Mouse (Mus musculus) midbrain, embryonic 14.5 days (tissue): ENCODE data around the gene Leng8. TPM values are rescaled to one million over a fixed set of nuclear protein-coding genes. Genes with fewer than 3 reads are reported as not detected.

Source experiments
- ATAC-seq: fragments of 200-750 bp; cut with Nextera tagmentation; 2 replicates; pipeline ENCODE4 v1.8.0; 2017; ENCODE audit warnings: moderate number of reproducible peaks, moderate library complexity; ENCODE audit not compliant: low FRiP score, low TSS enrichment
- DNase-seq: peaks from one replicate; pipeline ENCODE4 v3.0.0-alpha.2; 2015
- H3K27ac ChIP-seq: fragments of 300-500 bp; sonication (generic); replicated peaks from 2 replicates; pipeline ENCODE4 v1.5.1; 2014; ENCODE audit warnings: mild to moderate bottlenecking, low read depth, low read length, moderate library complexity
- H3K27me3 ChIP-seq: fragments of 300-500 bp; sonication (generic); 2 replicates; pipeline ENCODE4 v1.6.1; 2014; ENCODE audit warnings: low read length, control low read depth, mixed read lengths; ENCODE audit not compliant: control insufficient read depth, insufficient read depth
- H3K36me3 ChIP-seq: fragments of 300-500 bp; sonication (generic); 2 replicates; pipeline ENCODE4 v1.6.1; 2014; ENCODE audit warnings: low read length, control low read depth; ENCODE audit not compliant: control insufficient read depth, insufficient read depth
- H3K4me1 ChIP-seq: fragments of 300-500 bp; sonication (generic); 2 replicates; pipeline ENCODE4 v1.6.1; 2014; ENCODE audit warnings: mild to moderate bottlenecking, antibody characterized with exemption, low read length, control low read depth; ENCODE audit not compliant: control insufficient read depth, insufficient read depth
- H3K4me2 ChIP-seq: fragments of 300-500 bp; sonication (generic); 2 replicates; pipeline ENCODE4 v1.6.1; 2014; ENCODE audit warnings: mild to moderate bottlenecking, low read length, moderate library complexity
- H3K4me3 ChIP-seq: fragments of 300-500 bp; sonication (generic); replicated peaks from 2 replicates; pipeline ENCODE4 v1.5.1; 2014; ENCODE audit warnings: low read depth, low read length
- H3K9ac ChIP-seq: fragments of 300-500 bp; sonication (generic); replicated peaks from 2 replicates; pipeline ENCODE4 v1.6.1; 2014; ENCODE audit warnings: mild to moderate bottlenecking, low read length, moderate library complexity
- H3K9me3 ChIP-seq: fragments of 300-500 bp; sonication (generic); 2 replicates; pipeline ENCODE4 v1.6.1; 2016; ENCODE audit warnings: low read length, control low read depth, mixed read lengths; ENCODE audit not compliant: control insufficient read depth
- WGBS: fragments of 180-500 bp; shearing (Covaris S2); extraction: QIAGEN DNeasy Blood & Tissue Kit; methylation state at CpG from one replicate; pipeline ENCODE4 v1.1.7; 2014; 5-methylcytosine and 5-hydroxymethylcytosine counted together
- polyA plus RNA-seq: library from polyadenylated mRNA; unstranded; fragments of >200 nt; fragmentation: Nextera tagmentation; extraction: Ambion mirVana; gene quantifications from 2 replicates; pipeline ENCODE4 v1.2.1, GENCODE M21; 2014

The Leng8 gene
- polyA plus RNA-seq, 1 experiment from 2014 or later, result 77.3 TPM

DNA sequence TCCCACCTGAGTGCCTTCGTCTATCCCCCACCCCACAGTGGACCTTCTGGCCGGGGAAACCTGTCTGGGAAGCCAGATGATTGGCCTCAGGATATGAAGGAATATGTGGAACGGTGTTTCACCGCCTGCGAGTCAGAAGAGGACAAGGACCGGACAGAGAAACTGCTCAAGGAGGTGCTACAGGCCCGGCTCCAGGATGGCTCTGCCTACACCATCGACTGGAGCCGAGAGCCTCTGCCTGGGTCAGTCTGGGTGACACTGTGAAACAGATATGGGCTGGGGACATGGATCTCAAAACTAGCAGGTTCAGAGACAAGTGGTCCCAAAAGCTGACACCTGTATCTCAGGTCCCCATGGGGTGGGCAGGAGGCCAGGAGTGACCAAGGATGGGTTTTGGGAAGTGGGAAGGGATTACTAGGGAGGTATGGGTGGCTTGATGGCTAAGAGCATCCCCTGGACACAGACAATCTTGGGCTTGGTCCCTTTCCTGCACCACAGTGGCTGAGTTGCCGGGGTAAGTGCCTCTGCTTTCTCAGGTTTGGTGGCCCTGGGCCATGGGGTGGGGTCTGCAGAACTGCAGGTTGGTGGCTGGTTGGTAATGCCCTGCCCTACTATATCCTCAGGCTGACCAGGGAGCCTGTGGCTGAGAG, 6.1 kb downstream of the Leng8 start:
- DNase-seq (no peak), ATAC-seq (no peak)
- 95% methylated on average over 10 of the region's 10 CpGs for WGBS
- Histone ChIP-seq H3K27me3 (no peaks in the 10 kb centered on the region), H3K4me2 (no peak overlapping the region), H3K4me1 (peaks cover 4% of the 10 kb centered on the region; the same call in 1 of the 2 replicates), H3K4me3 (no peak overlapping the region), H3K9ac (no peak overlapping the region), H3K9me3 (no peaks in the 10 kb centered on the region), H3K36me3 (peaks cover 94% of the 10 kb centered on the region), H3K27ac (no peak overlapping the region)

- WGBS, result 97% methylated on average over 19 of the region's 19 CpGs
- H3K4me2 ChIP-seq, result no peak overlapping the region
- peaks cover 3% of the 10 kb centered on the region for H3K4me1 ChIP-seq
- ATAC-seq, result no peak
- no peaks in the 10 kb centered on the region for H3K9me3 ChIP-seq
- no peak overlapping the region for H3K9ac ChIP-seq
- peaks cover 97% of the 10 kb centered on the region for H3K36me3 ChIP-seq
- H3K4me3 ChIP-seq, result no peak overlapping the region
- H3K27me3 ChIP-seq, result no peaks in the 10 kb centered on the region
- DNase-seq, result no peak
- no peak overlapping the region for H3K27ac ChIP-seq
Measured at GRCm38 (mm10) chr7:4143506-4143905, 6.7 kb downstream of the Leng8 start.

- Histone ChIP-seq H3K9me3 (no peaks in the 10 kb centered on the region), H3K4me3 (no peak overlapping the region), H3K4me2 (no peak overlapping the region), H3K36me3 (peaks cover 92% of the 10 kb centered on the region), H3K4me1 (peaks cover 6% of the 10 kb centered on the region), H3K9ac (no peak overlapping the region), H3K27ac (no peak overlapping the region), H3K27me3 (no peaks in the 10 kb centered on the region)
- ATAC-seq (no peak), DNase-seq (no peak)
- 96% methylated on average over 13 of the region's 13 CpGs for WGBS
Measured at GRCm38 (mm10) chr7:4144046-4144445, 7.2 kb downstream of the Leng8 start.

GRCm38 (mm10) chr7:4144766-4145551, 8.1 kb downstream of the Leng8 start:
- DNase-seq, result no peak
- H3K27ac ChIP-seq, result no peak overlapping the region
- ATAC-seq, result no peak
- WGBS, result 94% methylated on average over 20 of the region's 20 CpGs
- H3K27me3 ChIP-seq, result no peaks in the 10 kb centered on the region
- peaks cover 8% of the 10 kb centered on the region for H3K4me1 ChIP-seq
- H3K9ac ChIP-seq, result no peak overlapping the region
- H3K4me3 ChIP-seq, result no peak overlapping the region
- H3K36me3 ChIP-seq, result peaks cover 83% of the 10 kb centered on the region
- no peak overlapping the region for H3K4me2 ChIP-seq
- no peaks in the 10 kb centered on the region for H3K9me3 ChIP-seq

DNA sequence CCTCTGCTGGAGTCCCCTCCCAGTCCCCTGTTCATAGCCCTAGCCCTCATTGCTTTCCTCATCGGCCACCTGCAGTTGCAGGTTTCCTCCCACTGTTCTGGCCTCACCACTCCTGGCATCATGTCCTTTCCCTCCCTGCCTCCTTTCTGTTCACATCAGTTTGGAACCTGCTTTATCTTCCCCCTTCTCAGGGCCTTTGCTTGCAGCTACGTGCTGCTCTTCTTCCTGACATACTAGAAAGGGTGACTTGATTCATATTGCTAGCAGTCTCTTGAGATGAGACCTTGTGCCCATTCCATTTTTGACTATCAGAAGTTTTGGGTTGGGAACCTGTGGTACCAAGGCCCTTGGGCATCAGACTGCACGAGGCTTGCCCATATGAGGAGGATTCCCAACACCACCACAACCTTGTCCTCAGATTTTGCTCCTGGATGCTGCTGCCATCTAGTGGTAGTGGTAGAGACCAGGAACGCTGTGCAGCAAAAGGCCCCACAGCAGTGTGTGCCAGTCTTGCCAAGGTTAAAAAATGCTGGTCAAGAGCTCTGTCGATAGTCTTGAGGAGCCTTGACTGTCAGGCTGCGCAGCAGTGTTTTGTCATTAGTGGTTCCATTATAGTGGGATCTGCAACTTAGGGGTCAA, 8.8 kb downstream of the Leng8 start:
- peaks cover 5% of the 10 kb centered on the region for H3K27me3 ChIP-seq
- ATAC-seq, result no peak

GRCm38 (mm10) chr7:4146241-4147180, 9.7 kb downstream of the Leng8 start:
- H3K27ac ChIP-seq, result no peak overlapping the region
- no peak overlapping the region for H3K4me2 ChIP-seq
- ATAC-seq (no peak), DNase-seq (no peak)
- no peaks in the 10 kb centered on the region for H3K9me3 ChIP-seq
- 96% methylated on average over 23 of the region's 23 CpGs for whole genome bisulfite sequencing
- H3K27me3 ChIP-seq, result peaks cover 13% of the 10 kb centered on the region
- H3K36me3 ChIP-seq, result peaks cover 68% of the 10 kb centered on the region
- no peak overlapping the region for H3K9ac ChIP-seq
- no peak overlapping the region for H3K4me3 ChIP-seq
- peaks cover 21% of the 10 kb centered on the region for H3K4me1 ChIP-seq

More for the DNA sequence above, 8.8 kb downstream of the Leng8 start:
- H3K9ac ChIP-seq, result no peak overlapping the region
- H3K4me3 ChIP-seq, result no peak overlapping the region
- WGBS, result 71% methylated on average over 6 of the region's 6 CpGs
- peaks cover 16% of the 10 kb centered on the region for H3K4me1 ChIP-seq
- no peak overlapping the region for H3K4me2 ChIP-seq
- H3K36me3 ChIP-seq, result peaks cover 76% of the 10 kb centered on the region
- H3K27ac ChIP-seq, result no peak overlapping the region
- H3K9me3 ChIP-seq, result no peaks in the 10 kb centered on the region
- DNase-seq, result peak; percentile 70

- H3K4me1 ChIP-seq, result peaks cover 22% of the 10 kb centered on the region
- peaks cover 17% of the 10 kb centered on the region for H3K27me3 ChIP-seq
- WGBS, result 91% methylated on average over 20 of the region's 20 CpGs
- H3K4me3 ChIP-seq, result no peak overlapping the region
- peaks cover 59% of the 10 kb centered on the region for H3K36me3 ChIP-seq
- H3K4me2 ChIP-seq, result no peak overlapping the region
- H3K9me3 ChIP-seq, result no peaks in the 10 kb centered on the region
- H3K9ac ChIP-seq, result no peak overlapping the region
- H3K27ac ChIP-seq, result no peak overlapping the region
- ATAC-seq (no peak), DNase-seq (no peak)
Measured at GRCm38 (mm10) chr7:4147371-4147770, 10.5 kb downstream of the Leng8 start.

- no peak for ATAC-seq
- peaks cover 54% of the 10 kb centered on the region for H3K36me3 ChIP-seq
- H3K4me2 ChIP-seq, result no peak overlapping the region
Measured at GRCm38 (mm10) chr7:4147836-4148235, 11.0 kb downstream of the Leng8 start.

More at GRCm38 (mm10) chr7:4147836-4148235, 11.0 kb downstream of the Leng8 start:
- no peak overlapping the region for H3K4me3 ChIP-seq
- 87% methylated on average over 4 of the region's 4 CpGs for WGBS
- H3K27me3 ChIP-seq, result peaks cover 17% of the 10 kb centered on the region
- no peak for DNase-seq
- peaks cover 22% of the 10 kb centered on the region for H3K4me1 ChIP-seq
- no peaks in the 10 kb centered on the region for H3K9me3 ChIP-seq
- no peak overlapping the region for H3K9ac ChIP-seq
- no peak overlapping the region for H3K27ac ChIP-seq
